Mouse (Mus musculus) retina, postnatal 7 days (tissue): ENCODE results near the gene Bglap2.
"Not testable (repeated sequence)": the region's sequence is repeated elsewhere in the genome, so short reads cannot be mapped to it uniquely, and the experiment has no call there.

Experiments used
- DNase-seq: peaks from one replicate; pipeline ENCODE4 v3.0.0-alpha.2; 2012; ENCODE audit warnings: low read depth, low spot score

Gene Bglap2

DNA sequence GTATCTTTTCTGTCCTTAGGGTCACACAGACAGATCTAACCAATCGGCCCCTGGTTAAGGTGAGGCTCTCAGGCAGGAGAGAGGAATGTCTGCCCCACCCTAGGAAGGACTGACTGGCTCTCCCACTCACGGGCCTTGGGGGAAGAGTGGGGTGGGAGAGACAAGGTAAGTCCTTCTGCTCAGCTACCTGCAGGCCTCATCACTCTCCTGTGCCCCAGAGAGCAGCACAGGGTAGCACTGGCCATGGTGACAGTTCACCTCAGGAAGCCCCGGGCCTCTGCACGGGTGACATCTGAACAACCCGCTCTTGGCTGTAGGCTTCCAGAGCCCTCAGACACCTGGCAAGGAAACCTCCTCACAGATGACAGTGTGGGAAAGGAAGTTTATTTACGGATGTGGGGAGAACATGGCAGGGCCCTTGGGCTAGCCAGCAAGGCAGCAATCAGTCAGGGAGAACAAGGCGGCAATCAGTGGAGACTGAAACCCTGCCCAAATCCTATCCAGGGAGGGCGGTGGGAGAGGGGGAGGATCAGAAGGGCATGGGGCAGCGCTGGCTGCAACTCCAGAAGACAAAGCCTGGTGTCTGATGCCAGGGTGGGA, 15.4 kb upstream of the Bglap2 start:
- no peak for DNase-seq

DNA sequence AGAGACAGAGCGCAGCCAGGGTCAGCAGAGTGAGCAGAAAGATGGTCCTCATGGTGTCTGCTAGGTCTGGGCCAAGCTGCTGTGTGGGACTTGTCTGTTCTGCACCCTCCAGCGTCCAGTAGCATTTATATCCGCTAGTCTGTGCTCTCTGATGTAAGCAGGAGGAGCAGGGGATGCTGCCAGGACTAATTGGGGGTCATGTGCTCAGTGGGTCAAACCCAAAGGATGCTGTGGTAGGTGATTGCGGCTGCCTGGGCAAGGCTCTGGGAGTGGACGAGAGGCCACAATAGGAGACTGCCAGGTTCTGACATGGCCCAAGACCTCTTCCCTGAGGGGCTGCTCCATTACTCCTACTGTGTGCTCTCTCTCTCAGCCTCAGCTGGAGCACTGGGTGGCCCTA, 5.9 kb upstream of the Bglap2 start, which contains the start of gene Bglap:
TSS of gene Bglap (minus strand) at position 101 of the 400 bp plus-strand sequence.
- DNase-seq: no peak

DNA sequence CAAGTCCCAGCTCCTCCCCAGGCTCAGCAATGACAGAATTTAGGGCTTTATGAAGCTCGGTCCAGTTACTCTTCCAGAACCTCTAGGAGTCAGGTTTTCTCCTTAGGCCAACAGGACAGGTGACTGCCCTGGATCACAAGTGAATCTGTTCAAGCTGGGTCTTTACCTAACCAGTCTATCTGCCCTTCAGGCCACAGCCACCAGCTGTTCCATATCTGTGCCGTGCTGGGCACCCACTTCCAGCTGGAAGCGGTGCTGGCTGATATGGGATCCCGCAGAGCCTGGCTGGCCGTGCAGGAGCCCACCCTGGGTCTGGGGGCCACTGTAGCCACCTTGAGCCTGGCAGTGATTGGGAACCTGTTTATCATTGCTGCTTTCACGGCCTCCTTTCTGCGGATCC, 3.9 kb upstream of the Bglap2 start:
- DNase-seq: not testable (repeated sequence)

DNA sequence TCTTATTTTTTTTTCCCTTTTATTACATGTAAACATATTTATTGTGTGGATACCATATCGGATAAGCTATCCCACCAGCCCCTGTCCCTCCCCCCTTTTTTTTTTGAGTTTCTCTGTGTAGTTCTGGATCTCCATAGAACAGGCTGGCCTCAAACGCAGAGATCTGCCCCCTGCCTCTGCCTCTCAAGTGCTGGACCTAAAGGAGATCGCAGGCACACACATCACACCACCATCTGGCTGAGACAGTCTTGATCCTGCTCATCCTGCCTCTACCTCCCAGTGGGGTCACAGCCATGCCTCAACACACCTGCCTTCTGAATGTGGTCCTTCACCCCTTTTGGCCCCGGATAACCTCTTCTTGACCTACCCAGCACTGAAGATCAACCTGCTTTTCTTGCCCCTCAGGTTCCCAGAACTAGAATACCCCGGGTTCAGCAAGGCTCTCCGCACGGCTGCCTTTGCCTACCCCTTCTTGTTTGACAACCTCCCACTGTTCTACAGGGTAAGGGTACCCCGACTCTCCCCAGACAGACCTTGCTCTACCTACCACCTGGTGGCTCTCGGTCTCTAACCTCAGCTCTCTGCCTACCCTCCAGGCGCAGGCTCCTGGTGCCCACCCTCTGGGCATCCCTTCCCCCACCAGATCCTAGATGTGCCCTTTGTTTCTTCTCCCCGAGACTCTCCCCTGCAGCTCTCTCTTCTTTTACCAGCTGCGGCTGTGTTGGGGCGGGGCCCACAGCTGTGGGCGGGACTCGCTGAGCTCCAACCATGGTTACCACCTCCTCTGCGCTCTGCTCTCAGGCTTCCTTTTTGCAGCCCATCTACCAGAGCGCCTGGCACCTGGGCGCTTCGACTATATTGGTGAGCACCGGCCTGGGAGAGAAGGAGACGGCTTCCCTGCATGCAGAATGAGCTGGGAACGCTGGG, 3.2 kb upstream of the Bglap2 start:
- DNase-seq: not testable (repeated sequence)

DNA sequence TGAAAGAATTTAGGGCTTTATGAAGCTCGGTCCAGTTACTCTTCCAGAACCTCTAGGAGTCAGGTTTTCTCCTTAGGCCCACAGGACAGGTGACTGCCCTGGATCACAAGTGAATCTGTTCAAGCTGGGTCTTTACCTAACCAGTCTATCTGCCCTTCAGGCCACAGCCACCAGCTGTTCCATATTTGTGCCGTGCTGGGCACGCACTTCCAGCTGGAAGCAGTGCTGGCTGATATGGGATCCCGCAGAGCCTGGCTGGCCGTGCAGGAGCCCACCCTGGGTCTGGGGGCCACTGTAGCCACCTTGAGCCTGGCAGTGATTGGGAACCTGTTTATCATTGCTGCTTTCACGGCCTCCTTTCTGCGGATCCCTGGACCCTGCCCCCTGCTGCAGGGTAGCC, 1.9 kb downstream of the Bglap2 start:
- not testable (repeated sequence) for DNase-seq

DNA sequence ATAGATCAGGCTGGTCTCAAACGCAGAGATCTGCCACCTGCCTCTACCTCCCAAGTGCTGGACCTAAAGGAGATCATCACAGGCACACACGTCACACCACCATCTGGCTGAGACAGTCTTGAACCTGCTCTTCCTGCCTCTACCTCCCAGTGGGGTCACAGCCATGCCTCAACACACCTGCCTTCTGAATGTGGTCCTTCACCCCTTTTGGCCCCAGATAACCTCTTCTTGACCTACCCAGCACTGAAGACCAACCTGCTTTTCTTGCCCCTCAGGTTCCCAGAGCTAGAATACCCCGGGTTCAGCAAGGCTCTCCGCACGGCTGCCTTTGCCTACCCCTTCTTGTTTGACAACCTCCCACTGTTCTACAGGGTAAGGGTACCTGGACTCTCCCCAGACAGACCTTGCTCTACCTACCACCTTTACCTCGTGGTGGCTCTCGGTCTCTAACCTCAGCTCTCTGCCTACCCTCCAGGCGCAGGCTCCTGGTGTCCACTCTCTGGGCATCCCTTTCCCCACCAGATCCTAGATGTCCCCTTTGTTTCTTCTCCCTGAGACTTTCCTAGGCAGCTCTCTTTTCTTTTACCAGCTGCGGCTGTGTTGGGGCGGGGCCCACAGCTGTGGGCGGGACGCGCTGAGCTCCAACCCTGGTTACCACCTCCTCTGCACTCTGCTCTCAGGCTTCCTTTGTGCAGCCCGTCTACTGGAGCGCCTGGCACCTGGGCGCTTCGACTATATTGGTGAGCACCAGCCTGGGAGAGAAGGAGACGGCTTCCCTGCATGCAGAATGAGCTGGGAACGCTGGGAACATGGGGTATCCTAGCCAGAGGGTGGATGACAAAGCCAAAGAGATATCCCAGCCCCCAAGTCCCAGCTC, 2.5 kb downstream of the Bglap2 start:
- not testable (repeated sequence) for DNase-seq

DNA sequence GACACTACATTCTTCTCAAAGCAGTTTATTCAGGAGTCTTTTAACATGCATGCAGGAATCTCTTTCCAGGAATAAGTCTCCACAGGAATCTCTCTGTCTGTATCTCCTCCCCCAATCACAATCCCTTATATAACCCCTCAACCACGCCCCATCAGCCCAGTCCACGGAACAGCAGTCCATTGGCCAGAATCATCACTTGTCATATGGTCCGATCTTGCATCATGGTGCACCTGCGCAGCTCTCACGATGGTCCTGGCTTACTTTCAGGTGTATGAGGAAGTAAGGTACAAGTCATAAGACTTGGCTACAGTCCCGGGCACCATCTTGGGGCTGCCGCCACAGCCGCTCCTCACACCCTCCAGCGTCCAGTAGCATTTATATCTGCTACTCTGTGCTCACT, 5.9 kb downstream of the Bglap2 start, which contains the start of gene Bglap3:
TSS of gene Bglap3 (minus strand) at position 101 of the 400 bp plus-strand sequence.
- DNase-seq: not testable (repeated sequence)

DNA sequence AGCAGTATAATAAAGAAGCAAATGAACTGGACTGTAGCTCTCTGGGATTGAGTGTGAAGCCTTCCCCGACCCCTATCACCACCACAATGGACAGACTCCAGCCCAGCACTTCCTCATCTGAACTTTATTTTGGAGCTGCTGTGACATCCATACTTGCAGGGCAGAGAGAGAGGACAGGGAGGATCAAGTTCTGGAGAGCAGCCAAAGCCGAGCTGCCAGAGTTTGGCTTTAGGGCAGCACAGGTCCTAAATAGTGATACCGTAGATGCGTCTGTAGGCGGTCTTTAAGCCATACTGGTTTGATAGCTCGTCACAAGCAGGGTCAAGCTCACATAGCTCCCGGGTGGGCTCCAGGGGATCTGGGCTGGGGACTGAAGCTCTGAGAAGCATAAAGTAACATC, 10.0 kb downstream of the Bglap2 start:
- DNase-seq: not testable (repeated sequence)

DNA sequence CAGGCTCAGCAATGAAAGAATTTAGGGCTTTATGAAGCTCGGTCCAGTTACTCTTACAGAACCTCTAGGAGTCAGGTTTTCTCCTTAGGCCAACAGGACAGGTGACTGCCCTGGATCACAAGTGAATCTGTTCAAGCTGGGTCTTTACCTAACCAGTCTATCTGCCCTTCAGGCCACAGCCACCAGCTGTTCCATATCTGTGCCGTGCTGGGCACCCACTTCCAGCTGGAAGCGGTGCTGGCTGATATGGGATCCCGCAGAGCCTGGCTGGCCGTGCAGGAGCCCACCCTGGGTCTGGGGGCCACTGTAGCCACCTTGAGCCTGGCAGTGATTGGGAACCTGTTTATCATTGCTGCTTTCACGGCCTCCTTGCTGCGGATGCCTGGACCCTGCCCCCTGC, 11.0 kb downstream of the Bglap2 start:
- DNase-seq: not testable (repeated sequence)

DNA sequence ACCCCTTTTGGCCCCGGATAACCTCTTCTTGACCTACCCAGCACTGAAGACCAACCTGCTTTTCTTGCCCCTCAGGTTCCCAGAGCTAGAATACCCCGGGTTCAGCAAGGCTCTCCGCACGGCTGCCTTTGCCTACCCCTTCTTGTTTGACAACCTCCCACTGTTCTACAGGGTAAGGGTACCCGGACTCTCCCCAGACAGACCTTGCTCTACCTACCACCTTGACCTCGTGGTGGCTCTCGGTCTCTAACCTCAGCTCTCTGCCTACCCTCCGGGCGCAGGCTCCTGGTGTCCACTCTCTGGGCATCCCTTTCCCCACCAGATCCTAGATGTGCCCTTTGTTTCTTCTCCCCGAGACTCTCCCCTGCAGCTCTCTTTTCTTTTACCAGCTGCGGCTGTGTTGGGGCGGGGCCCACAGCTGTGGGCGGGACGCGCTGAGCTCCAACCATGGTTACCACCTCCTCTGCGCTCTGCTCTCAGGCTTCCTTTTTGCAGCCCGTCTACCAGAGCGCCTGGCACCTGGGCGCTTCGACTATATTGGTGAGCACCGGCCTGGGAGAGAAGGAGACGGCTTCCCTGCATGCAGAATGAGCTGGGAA, 11.6 kb downstream of the Bglap2 start:
- DNase-seq: not testable (repeated sequence)

DNA sequence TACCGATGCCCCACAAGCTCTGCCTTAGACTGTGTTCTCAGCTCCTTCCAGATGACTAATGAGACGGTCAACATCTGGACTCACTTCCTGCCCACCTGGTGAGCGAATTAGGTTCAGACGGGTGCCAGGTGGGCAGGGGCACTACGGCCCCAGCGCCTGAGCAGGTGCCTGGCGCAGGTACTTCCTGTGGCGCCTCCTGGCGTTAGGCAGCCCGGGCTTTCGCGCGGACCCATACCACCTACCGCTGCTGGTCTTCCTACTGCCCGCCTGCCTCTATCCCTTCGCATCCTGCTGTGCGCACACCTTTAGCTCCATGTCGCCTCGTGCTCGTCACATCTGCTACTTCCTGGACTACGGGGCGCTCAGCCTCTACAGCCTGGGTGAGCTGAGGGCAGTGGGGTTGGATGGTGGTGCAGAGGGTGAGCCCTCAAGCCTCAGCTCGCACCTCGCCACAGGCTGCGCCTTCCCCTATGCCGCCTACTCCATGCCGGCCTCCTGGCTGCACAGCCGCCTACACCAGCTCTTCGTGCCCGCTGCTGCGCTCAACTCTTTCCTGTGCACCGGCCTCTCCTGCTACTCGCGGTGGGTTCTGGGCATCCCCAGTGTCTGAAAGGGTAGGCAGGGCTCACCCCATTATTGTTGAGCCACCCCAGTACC, 12.7 kb downstream of the Bglap2 start:
- DNase-seq: no peak

DNA sequence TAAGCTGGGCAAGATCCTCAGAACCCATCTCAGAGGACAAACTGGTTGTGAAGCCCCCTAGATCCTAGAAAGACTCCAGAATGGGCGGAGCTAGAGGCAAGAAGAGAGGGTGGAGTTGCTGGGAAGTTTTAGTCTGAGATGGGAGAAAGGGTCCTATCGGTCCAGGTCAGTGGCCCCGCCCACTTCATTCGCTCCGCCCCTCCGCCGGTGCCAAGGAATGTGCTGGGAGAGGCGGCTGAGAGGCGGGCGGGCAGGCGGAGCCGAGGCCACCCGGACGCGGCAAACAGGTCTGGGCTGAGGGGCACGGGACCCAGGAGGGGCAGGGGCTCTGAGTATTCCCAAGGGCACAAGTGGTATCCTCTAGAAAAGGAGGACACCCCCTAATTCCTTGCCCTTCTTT, 14.2 kb downstream of the Bglap2 start, which contains the start of gene Paqr6:
TSS of gene Paqr6 (plus strand) at position 248 of the 400 bp plus-strand sequence.
- no peak for DNase-seq

DNA sequence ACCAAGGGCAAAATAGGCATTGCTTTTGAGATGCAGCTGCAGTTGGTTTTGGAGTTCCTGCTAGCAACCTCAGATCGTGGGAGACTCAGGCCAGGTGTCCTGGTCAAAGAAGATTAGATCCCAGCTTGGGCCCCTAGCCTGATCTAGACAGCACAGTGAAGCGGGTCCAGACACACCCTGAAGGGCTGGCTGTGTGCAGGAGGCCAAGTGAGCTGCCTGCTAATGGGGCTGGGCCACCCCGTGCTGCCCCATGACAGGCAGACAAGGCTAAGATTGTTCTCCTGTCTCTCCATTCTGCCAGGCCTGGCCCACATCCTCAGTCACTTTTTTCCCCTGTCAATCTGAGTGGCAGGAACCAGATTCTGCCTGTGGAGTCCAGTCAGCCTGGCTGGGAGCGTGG, 14.8 kb downstream of the Bglap2 start:
- no peak for DNase-seq

DNA sequence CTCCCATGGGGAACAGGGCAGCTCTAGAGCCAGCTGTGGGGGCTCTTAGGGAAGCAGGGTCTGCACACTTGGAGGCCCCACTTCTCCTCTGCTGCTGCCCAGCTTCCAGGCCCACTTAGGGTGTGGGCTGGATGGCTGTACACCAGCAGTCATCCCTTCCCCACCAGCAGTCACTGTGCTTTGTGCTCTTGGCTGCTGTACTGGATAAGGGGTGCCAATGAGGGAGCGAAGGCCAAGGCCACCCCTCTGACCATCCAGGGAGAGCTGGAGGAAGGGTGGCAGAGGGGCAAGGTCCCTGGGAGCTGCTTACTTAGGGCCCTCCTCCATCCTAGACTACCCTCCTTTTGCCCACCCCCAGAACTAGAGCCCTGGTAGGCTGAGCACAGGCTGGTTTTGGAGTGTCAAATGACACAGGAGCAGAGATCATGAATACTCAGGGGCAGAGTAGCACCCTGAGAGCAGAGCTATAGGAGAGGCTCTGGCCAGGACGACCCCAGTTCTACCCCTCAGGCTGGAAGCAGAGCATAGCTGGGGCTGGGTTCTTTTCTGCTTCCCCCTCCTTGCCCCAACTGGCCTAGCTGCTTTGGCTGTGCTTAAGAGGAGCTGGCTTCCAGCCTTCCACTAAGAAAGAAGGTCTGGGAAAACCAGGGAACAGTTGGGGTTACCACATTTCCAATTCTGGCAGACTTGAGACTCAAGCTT, 16.7 kb downstream of the Bglap2 start:
- no peak for DNase-seq

DNA sequence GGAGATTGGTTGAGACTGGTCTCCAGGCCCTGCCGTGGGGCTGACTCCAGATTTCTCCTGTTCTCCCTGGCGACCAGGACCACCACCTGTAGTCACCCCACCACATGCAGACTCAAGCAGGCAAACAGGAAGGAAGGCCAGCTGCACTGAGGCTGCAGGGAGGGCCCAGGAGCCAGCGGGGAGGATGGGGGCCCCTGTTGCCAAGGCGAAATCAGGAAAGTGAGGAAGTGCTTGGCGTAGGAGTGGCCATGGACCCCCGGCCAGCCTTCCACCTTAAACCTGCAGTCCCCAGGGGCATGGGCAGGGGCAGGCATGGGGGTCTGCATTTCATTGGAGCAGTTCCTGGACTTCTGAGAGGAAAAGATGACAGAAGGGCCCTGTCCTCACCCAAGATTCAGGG, 17.4 kb downstream of the Bglap2 start:
- no peak for DNase-seq

DNA sequence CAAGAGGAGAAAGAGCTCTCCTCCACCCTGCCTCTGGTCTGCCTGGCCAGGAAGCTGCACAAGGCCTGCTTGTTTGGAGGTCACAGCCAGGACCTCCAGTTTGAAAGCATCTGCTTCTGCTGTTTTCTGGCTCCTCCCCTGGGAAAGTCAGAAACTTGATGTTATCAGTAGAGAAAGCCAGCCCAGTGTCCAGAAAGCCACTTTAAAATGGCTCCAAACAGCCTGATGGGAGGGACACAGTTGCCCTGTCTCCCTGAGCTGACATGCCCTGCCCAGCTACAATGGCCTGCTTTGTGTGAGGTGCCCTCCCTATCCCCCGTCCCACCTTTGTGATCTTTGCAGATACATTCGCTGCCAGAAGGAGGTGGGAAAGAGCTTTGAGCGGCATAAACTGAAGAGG, 18.5 kb downstream of the Bglap2 start:
- no peak for DNase-seq

DNA sequence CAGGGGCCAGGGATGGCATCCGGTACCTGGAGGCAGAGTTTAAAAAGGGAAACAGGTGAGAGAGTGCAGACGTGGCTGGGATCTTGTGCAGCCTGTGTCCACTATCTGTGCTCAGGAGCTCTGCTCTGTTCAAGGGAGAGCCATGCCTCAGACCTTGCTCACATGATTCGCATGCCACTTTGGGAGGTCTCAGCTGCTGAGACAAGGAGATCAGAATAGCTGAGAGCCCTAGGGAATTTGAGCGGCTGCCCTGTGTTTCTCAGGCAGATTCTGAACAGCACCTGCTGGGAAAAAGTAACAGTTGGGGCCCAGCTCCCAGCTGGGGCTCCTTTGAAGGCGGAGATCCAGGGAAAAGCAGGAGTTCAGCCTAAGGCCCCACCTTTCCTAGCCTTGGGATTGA, 18.9 kb downstream of the Bglap2 start:
- no peak for DNase-seq

DNA sequence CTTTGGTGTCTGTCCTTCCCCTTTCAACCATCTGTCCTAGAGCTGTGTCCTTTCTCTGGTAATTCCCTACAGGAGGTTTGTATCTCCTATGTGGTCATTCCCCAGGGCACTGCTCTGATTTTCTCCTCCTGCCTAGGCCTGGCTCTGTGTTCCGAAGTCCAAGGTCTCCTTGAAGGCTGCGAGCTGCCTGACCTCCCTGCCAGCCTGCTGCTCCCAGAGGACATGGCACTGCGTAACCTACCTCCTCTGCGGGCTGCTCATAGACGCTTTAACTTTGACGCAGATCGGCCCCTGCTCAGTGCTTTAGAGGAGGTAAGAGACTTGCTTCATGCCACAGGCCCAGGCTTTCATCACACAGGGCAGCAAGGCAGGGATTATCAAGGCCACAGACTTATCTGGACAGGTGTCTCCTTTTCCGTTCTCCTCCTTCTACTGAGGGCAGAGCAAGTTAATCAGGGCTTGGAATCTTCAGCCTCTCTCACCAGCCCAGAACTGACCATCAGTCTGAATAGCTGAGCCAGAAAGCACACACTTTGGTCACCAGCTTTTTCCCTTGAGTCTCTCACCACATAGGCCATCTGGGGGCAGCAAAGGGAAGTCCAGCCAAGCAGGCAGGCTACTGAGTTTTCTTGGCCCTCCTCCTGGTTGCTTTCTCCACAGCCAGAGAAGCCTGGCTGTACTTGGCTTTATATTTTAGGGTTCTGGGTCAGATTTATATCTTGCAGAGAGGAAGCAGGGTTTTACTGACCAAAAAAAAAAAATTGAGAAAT, 23.9 kb downstream of the Bglap2 start:
- DNase-seq: no peak

DNA sequence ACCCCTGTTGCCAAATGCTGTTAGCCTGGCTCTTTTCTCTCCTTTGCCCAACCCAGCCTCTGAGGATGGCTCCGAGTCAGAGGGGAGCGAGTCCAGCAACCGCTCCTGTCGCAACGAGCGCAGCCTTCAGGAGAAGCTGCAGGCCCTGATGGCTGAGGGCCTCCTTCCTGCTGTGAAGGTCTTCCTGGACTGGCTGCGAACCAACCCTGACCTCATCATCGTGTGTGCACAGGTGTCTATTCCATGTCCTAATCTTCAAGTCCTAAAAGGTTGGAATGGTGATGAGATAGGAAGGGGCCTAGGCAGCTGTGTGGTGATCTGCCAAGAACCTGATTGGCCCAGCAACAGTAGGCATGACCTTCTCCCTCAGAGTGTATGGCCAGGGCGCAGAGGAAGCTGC, 25.6 kb downstream of the Bglap2 start:
- no peak for DNase-seq
